Mouse (Mus musculus): Measurements from ENCODE around the gene Diras1.
"Not testable (repeated sequence)": the region's sequence is repeated elsewhere in the genome, so short reads cannot be mapped to it uniquely, and the experiment has no call there.

Gene Diras1

GRCm38 (mm10) chr10:80998021-80998420 lies 27.4 kb downstream of the Diras1 start:
- no peak for DNase-seq (ENCODE audit: low spot score)

DNA sequence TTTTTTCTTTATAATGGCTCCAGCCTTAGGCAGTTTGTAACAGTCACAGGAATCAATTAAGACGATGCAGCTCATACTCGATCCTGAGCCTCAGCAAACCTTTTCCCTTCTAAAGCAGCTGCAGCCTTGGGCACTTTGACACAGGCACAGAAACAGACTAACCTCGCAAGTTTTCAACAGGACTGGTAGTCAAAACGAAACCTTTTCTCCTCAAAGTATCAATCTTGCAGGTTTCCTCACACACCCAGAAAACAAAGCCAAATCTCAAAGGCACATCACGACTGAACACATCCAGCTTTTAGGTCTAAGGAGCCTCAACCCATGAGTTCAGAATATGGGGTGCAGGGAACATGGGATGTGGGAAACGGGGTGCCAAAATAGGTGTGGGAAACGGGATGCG lies 28.1 kb downstream of the Diras1 start:
- DNase-seq (ENCODE audit: low spot score): no peak

DNA sequence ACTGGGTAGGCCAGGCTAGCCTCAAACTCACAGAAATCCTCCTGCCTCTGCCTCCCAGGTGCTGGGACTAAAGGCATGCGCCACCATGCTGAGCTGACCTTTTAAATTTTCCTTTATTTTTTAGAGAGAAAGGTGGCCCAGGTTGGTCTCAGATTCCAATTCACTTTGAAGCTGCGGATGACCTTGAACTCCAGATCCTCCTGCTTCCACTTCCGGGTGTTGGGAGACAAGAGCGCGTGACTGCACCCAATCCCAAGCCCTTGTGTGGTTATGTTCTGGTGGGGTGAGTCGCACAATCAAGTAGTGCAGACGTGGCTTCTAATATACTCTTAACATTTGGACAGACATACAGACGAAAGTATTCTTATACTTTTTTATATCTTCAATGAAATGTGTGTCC lies 29.0 kb downstream of the Diras1 start:
- DNase-seq (ENCODE audit: low spot score): no peak

GRCm38 (mm10) chr10:80995091-80995632 lies 30.3 kb downstream of the Diras1 start:
- DNase-seq (ENCODE audit: low spot score): peak; percentile 72

DNA sequence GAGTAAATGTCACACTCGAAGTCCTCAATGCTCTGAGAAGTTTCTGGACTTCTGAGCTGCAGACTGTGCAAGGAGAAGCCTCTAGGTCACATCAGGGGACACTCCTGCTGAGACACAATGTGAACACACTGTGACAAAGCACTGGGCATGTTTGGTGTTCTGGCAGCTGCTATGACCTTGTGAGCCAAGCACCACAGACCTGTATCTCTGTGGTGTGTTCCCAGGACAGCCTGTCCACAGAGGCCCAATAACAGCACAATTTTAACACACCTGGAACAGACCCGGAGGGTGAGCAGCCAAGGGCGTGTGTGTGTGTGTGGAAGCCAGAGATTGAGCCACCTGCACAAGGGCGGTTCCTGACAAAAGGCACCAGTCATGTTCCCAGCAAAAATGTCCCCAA lies 30.8 kb downstream of the Diras1 start:
- DNase-seq (ENCODE audit: low spot score): no peak

DNA sequence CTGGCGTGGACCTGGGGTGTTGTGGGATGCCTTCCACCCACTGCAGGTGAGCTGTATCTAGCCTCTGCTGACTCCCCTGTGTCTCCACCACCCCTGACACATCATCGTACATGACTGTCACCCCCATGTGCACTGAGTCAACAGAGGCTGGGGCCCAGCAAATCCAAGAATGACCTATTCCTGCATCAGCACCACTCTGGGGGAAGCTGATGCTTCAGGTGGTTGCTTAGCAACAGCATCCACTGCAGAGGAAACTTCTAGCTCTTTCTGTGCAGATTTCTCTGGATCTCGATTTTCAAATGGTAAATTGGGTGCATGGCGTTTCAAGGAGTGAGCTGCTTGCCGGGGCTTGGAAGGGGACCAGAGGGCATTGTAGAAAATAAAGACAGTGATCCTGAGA lies 32.2 kb downstream of the Diras1 start:
- no peak for DNase-seq (ENCODE audit: low spot score)

DNA sequence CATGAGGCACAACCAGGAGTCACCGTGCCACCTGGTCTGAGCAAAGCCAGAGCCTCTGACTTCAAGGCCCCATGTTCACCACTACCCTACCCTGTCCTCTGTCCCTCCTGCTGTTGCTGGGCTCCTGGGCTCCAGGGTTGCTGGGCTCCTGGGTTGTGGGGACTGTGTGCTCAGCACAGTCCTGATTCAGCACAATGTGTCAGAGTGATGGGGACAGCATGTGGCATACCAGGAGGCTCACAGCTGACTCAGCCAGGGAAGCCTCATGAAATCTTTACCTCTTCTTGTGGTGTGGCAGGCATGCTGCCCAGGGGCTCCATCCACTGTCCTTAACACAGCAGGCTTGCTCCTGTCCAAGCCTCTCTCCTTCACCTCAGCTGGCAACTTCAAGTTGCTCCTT lies 33.5 kb downstream of the Diras1 start:
- DNase-seq (ENCODE audit: low spot score): no peak

GRCm38 (mm10) chr10:80991007-80991406 lies 34.5 kb downstream of the Diras1 start:
- no peak for DNase-seq (ENCODE audit: low spot score)

DNA sequence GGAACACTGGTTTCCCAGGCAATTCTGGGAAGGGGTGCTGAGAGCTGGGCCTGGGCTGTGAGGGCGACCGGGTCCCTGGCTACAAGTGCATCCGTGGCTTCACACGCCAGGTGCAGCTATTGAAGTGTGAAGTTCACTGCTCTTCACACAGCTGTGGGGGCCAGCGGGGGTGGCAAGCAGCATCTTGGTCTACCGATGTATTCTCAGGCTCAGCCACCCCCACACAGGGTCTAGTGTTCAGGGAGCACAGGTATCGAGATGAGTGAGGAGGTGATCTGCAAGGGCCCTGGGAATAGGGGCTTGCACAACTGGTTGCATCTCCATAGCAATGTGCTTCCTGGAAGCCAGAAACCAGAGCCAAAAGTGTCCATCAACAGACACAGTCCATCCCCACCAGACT lies 35.1 kb downstream of the Diras1 start:
- DNase-seq (ENCODE audit: low spot score): no peak

GRCm38 (mm10) chr10:80989854-80990253 lies 35.6 kb downstream of the Diras1 start:
- DNase-seq (ENCODE audit: low spot score): not testable (repeated sequence)

DNA sequence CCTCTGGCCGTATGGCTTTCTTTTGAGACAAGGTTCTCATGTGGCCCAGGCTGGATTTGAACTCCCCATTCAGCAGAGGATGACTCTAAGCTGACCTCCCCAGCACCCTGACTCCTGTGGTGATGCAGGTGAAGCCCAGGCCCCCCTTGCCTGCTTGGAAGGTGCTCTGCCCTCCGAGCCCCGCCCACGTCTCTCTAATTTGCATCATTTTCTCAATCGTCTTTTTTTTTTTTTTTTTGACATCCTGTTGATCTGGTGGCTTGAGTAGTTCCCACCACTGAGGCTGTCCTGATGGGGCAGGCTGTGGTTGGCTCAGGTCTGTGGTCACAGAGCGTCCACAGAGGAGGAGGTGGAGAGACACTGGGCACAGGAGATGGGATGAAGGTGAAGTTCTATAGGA lies 36.0 kb downstream of the Diras1 start:
- no peak for DNase-seq (ENCODE audit: low spot score)

GRCm38 (mm10) chr10:80987709-80988441 lies 37.6 kb downstream of the Diras1 start:
- DNase-seq (ENCODE audit: low spot score): peak; percentile 70

DNA sequence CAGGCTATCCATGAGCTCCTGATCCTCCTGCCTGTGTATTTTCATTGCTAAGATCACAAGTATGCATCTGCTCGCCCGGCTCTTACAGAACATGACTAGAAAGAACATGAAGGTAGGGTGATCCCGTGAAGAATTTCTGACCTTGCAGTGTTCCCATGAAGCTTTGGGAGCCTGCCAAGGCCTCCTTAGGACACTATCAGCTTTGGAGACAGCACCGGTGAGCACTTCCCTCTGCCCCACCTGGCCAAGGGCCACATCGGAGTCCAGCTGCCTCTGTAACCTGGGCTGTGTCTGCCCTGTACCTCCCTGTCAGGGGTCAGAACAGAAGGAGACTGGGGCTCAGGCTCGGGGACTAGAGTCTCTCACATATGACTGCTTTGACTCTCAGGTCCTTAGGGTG lies 38.7 kb downstream of the Diras1 start:
- DNase-seq (ENCODE audit: low spot score): no peak

DNA sequence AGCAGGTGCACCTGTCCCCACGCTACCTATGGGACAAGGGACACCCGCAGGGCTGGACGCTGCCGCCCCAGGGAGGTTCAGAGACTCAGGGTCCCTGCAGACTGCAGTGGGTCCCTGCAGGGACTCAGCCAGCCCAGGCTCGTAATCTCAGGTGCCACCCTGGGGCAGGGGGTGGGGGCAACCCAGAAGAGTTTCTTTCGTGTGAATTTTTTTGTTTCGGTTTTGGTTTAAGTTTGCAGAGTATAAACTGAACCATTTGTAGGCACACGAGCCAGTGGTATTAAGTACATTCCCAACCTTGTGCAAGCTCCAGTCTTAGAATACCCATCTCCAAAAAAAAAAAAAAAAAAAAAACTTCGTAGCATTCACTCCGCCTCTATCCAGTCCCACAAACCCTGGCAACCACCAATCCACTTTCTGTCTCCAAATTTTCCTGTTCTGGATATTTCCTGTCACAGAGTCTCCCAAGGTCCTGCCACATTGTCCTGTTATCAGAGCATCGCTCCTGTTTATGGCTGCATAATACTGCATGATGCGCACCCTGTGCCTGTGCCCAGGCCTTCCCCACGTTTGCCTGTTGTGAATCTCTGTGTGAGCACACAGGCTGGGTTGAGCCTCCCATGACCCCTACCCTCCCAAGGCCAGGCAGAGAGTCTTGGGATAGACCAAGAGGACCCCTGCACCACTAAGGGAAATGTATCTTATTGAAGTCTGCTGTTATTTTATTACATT lies 39.3 kb downstream of the Diras1 start:
- DNase-seq (ENCODE audit: low spot score): no peak

DNA sequence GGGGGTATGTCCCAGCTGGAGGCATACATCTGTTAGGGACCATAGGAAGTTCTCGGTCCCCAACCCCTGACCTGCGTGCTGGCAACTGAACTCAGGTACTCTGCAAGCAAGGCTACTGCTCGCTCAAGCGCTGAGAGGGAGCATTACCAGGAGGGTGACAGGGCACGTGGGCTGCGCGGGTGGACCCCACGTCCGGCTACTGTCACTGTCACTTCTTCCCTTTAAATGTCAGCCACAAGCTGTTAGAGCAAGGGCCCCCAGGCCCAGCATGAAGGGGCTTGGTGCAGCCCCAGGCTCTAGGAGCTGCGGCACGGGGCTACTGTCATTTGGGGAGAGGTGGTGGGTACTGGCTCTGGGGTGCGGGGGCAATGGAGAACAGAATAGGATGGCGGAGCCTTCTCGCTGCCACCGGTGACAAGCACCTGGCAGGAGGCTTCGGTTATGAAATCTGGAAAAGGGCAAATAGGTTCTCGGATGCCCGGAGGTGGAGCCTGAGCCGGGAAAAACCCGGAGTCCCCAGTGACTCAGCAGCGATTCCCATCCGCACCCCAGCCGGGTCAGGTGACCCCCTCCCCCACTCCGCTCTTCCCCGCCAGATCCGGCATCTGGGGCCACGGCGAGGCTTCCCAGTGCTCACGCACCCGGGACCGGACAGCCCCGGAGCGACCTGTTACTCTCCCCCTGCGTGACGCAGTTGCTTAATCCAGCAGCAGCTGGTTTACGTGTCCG lies 40.1 kb downstream of the Diras1 start:
- DNase-seq (ENCODE audit: low spot score): no peak

DNA sequence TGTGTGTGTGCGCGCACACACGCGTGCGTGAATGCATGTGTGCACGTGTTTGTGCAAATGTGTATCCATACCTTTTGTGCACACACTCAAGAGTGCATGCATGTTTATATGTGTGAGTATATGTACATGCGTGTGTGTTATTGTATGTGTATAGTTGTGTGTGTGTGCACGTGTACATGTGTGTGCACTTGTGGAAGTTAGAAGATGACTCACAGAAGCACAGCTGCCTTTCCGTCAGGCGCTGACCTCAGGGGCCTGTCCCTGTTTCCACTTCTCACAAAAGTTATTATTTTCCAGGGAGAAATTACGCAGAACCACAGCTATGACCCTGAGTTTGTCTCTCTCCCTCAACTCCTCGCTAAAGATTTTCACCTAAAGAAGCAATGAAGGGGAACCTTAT lies 41.2 kb downstream of the Diras1 start:
- no peak for DNase-seq (ENCODE audit: low spot score)

DNA sequence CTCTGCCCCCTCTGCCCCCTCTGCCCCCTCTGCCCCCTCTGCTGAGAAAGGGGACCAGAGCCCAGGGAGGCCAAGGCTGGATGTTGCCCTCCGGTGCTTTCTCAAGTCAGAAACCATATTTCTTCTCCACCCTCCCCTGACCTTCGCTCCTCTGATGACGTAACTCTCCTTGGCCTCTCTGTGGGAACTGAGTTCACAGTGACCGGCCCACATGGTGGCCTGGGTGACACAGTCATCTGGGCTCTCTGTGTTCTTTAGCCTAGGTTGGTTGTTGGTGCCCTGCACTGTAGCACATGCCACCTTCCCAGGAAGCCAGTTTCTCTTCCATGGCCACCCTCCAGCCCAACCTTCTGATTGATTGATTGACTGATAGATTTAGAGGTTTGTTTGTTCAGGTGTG lies 43.1 kb downstream of the Diras1 start:
- no peak for DNase-seq (ENCODE audit: low spot score)

DNA sequence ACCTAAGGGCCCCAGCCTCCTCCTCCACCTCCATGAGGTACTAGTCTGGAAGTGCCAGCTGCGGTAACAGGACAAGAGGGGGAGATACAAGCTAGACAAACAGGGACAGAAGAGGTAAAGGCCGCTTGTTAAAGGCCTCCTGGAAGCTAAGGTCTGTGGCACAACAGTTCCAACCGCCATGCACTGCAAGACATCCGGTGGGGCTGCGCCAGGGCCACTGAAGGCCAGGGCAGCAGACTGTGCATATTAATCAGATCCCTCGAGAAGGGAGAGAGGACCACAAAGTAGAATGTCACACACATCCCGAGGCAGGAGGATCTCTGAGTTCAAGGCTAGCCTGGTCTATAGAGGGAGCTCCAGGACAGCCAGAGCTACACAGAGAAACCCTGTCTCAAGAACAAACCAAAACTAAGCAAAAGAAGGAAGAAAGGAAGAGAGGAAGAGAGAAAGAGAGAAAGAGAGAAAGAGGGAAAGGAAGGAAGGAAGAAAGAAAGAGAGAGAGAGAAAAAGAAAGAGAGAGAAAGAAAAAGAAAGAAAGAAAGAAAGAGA lies 43.8 kb downstream of the Diras1 start:
- DNase-seq (ENCODE audit: low spot score): no peak

DNA sequence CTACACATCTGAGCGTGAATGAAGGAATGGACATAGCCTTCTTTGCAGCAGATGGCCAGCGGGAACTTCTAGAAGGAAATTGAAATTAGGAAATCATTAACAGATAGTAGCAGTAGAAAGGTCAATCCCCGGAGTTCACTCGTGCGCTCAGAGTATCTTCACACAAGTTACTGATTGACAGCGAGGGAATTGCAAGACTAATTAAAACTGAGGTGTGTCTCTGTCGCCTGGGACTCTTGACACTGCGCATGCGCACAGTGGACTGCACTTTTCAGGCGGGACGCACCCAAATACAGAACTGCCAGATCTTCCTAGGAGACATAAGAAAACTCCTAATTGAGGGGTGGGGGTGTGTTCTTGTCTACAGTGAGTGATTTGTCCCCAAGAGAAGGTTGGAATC lies 50.0 kb downstream of the Diras1 start:
- DNase-seq (ENCODE audit: low spot score): no peak

DNA sequence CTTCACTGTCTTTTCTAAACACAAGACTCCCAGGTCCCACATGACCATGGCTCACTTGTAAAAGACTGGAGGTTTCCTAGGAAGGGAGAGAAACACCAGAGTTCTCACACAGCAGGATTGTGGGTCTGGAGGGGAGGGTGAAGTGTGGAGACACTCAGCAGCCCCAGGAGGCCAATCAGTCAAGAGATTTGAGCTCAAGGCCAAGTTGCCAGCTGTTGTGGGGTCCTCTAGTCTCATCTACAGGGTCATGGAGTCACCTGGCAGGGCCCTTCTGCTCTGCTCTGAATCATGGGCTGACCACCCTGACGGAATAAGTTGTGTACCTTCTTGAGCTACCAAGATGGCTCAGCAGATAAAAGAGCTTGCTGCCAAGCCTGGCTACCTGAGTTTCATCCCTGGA lies 51.7 kb downstream of the Diras1 start:
- no peak for DNase-seq (ENCODE audit: low spot score)

GRCm38 (mm10) chr10:80972071-80972987 lies 53.1 kb downstream of the Diras1 start:
- DNase-seq (ENCODE audit: low spot score): no peak

All from c-Kit-positive CD71-positive TER-119-positive erythroid progenitor cells, embryonic 14.5 days (primary cell).